ENCODE assay signal across 21 mouse cellular contexts in the genomic region with DNA sequence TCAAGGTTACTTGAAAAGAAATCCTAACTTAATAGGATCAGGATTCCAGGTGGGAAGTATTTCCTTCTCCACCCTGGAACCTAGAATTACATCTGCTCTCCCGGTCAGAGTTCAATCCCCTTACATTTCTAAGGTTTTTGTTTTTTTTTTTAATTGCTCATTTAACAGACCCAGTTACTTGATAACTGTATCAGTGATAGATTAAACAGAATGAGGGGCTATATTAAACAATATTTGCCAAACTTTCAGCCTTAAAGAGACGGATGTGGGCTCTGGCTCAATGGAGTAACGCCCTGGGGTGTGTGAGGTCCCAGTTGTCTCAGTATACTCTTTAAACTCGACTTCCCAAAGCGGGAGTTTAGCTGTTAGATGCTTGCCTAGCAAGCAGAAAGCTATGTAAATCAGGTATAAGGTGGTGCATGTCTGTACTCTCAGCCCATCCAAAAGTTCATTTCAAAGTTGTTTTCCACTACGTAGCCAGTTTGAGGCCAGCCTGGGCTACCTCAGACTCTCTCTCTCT. TPM values are rescaled to one million over a fixed set of nuclear protein-coding genes. Genes with fewer than 3 reads are reported as not detected.
"Had no signal": no experiment of that assay in that cellular context is flagged by ENCODE, and none has a peak within 500 bp of the region (broad histone marks: within the 10 kb centered on the region; RNA-seq: fewer than 3 reads in every experiment).

No protein-coding gene starts in this region.

- H3K9me3 ChIP-seq: limb, embryonic 12.5 days; liver, embryonic 15.5 days; midbrain, embryonic 10.5 days; neural tube, embryonic 15.5 days had no signal

- H3K27me3 ChIP-seq: limb, embryonic 12.5 days; liver, embryonic 15.5 days; neural tube, embryonic 15.5 days had no signal

- H3K4me1 ChIP-seq: limb, embryonic 12.5 days; neural tube, embryonic 15.5 days had no signal

- ATAC-seq: hindbrain, embryonic 16.5 days; inflammation-experienced regulatory T-cells, adult 6 months had no signal

- H3K4me2 ChIP-seq: limb, embryonic 12.5 days; liver, embryonic 11.5 days; liver, embryonic 15.5 days; neural tube, embryonic 15.5 days had no signal

- H3K27ac ChIP-seq: kidney, postnatal 0 days; limb, embryonic 12.5 days; midbrain, embryonic 10.5 days; neural tube, embryonic 15.5 days had no signal

- H3K9ac ChIP-seq: limb, embryonic 12.5 days; liver, embryonic 15.5 days; neural tube, embryonic 15.5 days had no signal

- H3K4me3 ChIP-seq: limb, embryonic 12.5 days; liver, embryonic 15.5 days; midbrain, embryonic 10.5 days; myocyte; neural tube, embryonic 15.5 days had no signal

- DNase-seq: layer of hippocampus, adult 9-11 months; lung, adult 2 months; lung, postnatal 4 days; midbrain, embryonic 14.5 days; thymus, adult 2 months; thymus, postnatal 25 days had no signal

RNA-seq across cellular contexts. Expression of a gene that starts 19.8 kb away (rescaled TPM):
- total RNA-seq: left cerebral cortex, postnatal 36 days; megakaryocyte, adult 5-6 weeks had no signal
- polyA plus RNA-seq: hindbrain, embryonic 16.5 days; kidney, postnatal 0 days; limb, embryonic 12.5 days; liver, embryonic 11.5 days; liver, embryonic 15.5 days; lung, adult 2 months; lung, postnatal 0 days; midbrain, embryonic 10.5 days; midbrain, embryonic 14.5 days; myocyte; neural tube, embryonic 11.5 days; neural tube, embryonic 15.5 days; testis, adult 2 months; thymus, adult 2 months; urinary bladder, adult 2 months had no signal

RNA-seq across cellular contexts. Expression of a gene that starts 37.2 kb away (rescaled TPM):
- total RNA-seq: left cerebral cortex, postnatal 36 days had no signal
- polyA plus RNA-seq: lung, adult 2 months; testis, adult 2 months; urinary bladder, adult 2 months had no signal
